Mouse (Mus musculus) embryonic fibroblast, embryonic 13.5 days (primary cell): ENCODE data around the gene Ube2b.

Experiments
- CTCF ChIP-seq: IDR thresholded peaks from 2 replicates; pipeline ENCODE4 v1.5.1; 2011; ENCODE audit warnings: mild to moderate bottlenecking, control low read depth, low read length, moderate library complexity, borderline replicate concordance; ENCODE audit not compliant: insufficient read depth
- POLR2A ChIP-seq: IDR thresholded peaks from 2 replicates; pipeline ENCODE4 v1.6.1; 2011; ENCODE audit warnings: low read depth, mild to moderate bottlenecking, control low read depth, low read length, moderate library complexity

- TF ChIP-seq CTCF (no peak), POLR2A (no peak)
Measured at GRCm38 (mm10) chr11:51944239-51944638, 56.3 kb downstream of the Ube2b start.
